Mouse (Mus musculus) spleen, embryonic (tissue): ENCODE results near the gene Cela1.

Experiments
- CTCF ChIA-PET: fragments of 350-600 bp; sonication (Branson Sonifier 250); formaldehyde crosslinking; loops from one replicate; lab custom pipeline; 2022; lab: Charles Lee

Cela1 gene

DNA sequence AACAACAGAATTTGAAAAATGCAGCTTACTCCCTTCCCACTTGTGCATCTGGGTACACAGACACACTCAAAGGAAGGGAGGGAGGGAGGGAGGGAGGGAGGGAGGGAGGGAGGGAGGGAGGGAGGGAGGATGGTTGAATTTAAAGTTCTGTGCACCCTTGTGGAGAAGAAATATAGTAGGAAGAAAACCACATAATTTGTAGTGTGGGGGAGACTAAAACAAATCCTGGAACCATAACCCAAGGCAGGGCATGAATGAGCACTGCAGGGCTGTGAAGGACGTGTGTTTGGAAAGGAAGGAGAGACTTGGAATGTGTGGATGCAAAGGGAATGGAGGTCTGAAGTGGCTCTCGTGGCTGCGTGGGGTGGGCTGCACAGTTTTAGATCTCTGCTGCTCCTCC lies 12.2 kb downstream of the Cela1 start:
- CTCF ChIA-PET, result interaction anchor here (0.6 to 0.7 kb wide), 2 partner anchors 104 to 438 kb away, joined by 3 read pairs; no protein-coding TSS in a partner anchor

DNA sequence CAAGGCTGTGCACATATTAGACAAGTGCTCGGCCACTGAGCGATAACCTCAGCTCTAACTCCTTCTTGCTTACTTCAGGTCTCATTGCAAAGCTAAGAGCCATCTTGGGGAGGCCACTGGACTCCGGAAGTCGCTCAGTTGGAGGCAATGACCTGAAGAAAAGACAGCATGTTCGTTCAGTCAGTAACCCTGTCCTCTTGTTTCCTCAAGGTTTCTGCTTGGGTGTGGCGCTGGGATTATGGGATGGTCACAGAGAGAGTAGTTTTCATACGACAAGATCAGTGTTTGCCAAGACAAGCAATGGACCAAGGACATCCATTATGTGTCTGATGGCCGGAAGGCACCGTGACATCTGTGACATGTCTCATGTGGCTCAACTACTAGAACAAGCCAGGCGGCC lies 13.2 kb downstream of the Cela1 start:
- CTCF ChIA-PET, result interaction anchor here (0.5 kb wide), 1 partner anchor 23 kb away, joined by 7 read pairs; no protein-coding TSS in a partner anchor

DNA sequence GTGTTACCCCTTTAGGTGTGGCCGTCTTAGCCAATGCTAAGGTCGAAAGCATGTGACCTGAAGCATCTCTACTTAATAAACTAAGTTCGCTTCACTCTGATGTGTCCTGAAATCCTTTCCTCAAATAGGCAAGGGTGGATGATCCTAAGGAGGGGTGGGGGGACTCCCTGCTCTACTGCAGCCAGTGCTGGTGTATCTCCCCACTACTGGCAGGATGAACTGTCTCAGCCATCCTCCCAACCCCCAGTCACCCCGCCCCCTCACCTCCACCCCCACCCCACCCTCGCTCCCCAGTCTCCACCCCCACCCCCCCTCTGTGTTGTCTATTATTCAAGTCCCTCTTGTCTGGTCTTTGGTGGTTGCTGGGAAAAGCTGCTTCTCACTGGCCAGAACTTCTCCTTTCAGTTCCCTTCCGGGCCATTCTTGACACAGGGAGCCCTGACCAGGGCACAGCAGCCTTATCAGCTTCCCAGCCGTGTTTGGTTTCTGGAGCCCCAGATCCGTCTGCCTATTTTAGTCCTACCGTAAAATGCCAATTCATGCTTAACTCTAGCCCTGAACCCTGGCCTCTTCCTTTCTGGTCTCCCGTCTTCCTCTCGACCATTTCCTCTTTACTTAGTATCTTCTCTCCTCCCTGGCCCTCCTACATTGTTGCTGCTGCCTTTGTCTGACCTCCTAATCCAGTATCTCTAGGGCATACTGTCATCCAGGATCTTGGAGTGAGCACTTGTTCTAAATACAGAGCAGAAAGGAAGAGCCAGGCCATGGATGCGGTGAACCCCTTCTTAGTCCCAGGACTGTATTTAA lies 13.9 kb downstream of the Cela1 start:
- CTCF ChIA-PET, result interaction anchor here (0.7 to 1.4 kb wide), 2 partner anchors 9 to 136 kb away, joined by 3 read pairs; no protein-coding TSS in a partner anchor

DNA sequence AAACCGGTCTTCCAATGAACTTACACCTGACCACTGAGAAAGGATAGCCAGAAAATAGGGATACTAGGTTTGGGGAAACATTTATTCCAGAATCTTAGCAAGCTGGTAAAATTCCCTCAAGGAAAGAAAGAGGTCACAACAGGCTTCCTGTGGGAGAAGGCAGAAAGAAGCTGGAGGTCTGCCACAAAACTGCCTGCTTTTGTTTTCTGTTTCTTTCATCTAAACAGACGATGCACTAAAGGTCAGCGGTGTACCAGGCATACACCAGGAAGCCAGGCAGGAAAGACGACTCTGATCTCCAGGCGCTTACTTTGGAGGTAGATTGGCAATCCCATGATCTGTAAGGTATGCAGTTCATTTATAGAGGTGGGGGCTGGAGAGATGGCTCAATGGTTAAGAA lies 16.9 kb downstream of the Cela1 start:
- CTCF ChIA-PET, result no interaction called here

GRCm38 (mm10) chr15:100670004-100670403 lies 17.7 kb downstream of the Cela1 start:
- CTCF ChIA-PET, result no interaction called here

DNA sequence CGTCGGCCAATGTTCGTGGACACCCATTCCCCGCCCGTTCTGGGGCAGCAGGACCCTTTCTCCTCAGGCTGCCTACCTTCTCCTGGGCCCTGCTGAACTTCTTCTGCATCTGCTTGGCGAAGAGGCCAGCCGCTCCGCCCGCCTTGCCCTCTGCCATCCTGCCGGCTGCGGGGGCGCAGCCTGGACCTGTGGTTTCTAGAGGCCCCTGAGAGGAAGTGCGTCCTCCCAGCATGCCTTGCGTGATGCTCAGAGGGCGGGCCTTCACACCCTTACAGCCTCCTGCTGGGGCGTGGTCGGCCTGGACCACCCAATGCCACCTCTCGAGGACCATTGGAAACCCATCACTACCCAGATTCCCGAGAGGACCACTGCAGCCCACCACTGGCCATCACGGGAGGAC lies 18.4 kb downstream of the Cela1 start, which contains the start of gene Bin2:
Bin2 (minus strand) TSS at position 217 of the 400 bp plus-strand sequence.
- CTCF ChIA-PET, result no interaction called here

GRCm38 (mm10) chr15:100667871-100668545 lies 19.7 kb downstream of the Cela1 start:
- CTCF ChIA-PET, result interaction anchor here (0.7 kb wide), 1 partner anchor 37 kb away, joined by 15 read pairs; no protein-coding TSS in a partner anchor

DNA sequence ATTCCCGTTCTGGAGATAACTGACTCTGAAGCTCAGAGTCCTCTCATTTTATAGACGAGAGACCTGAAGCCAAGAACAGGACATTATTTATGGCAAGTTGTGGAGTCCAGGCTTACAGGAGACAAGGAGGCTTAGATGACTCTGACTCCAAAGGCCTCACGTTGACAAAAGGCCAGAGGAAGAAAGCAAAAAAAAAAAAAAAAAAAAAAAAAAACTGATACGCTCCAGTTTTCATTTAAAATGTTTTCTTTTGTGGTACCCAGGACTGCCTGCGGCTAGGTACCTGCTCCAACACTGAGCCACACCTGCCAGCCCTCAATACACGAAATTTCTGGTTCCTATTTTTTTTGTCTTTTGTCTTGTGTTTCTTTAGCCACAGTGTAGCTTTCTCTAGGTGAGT lies 20.3 kb downstream of the Cela1 start:
- CTCF ChIA-PET, result no interaction called here

DNA sequence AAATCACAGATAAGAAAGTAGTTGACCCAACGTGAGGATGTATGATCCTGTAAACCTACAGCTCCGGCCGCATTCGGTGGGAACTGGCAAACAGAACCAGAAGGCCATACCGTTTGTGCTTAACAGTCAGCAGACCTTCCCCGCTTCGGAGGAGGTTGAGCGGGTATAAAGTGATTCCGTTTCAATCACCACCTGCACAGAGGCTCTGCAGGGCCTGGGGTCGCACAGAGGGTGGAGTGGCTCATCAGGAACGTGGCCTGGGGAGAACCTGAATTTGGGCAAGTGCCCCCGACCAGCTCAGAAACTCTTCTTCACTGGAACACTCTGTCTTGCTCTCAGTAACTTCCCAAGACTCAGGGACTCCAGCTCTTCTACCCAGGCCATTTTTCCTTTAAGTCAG lies 20.9 kb downstream of the Cela1 start:
- CTCF ChIA-PET, result no interaction called here

GRCm38 (mm10) chr15:100666219-100666696 lies 21.5 kb downstream of the Cela1 start:
- CTCF ChIA-PET, result no interaction called here

DNA sequence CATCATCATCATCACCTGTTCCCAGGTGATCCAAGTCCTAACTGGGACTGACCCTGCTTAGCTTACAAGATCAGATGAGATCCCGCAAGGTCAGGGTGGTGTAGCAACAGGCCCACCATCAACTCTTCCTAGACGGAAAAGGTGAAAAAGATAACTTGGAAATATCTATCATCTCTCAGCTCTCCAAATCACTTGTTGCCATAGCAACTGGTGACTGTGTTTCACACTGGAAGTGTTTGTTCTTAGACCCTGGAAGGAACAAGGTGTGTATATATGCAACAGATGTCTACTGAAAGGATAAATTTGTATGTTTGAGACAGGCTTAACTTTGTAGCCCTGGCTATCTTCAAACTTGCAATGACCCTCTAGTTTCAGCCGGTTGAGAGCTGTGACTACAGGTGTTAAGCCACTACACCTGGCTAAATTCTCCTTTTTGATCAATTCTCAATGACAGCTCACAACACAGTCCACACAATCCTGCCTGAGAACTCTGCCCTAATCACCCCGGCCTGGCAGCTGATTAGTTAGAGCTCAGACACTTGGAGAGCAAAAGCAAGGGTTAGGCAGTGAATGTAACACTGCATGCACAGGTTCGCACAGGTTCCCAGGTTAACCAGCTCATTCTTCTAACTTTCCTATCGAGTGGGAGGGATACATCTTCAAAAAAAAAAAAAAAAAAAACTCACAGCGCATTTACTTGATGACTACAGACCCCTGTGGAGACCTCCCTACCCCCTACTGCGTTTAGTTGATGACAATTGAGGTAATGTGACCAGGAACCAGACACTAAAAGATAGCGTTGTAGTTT lies 22.1 kb downstream of the Cela1 start:
- CTCF ChIA-PET, result interaction anchor here (0.6 to 0.8 kb wide), 2 partner anchors 17 to 1392 kb away, joined by 4 to 11 read pairs; no protein-coding TSS in a partner anchor

DNA sequence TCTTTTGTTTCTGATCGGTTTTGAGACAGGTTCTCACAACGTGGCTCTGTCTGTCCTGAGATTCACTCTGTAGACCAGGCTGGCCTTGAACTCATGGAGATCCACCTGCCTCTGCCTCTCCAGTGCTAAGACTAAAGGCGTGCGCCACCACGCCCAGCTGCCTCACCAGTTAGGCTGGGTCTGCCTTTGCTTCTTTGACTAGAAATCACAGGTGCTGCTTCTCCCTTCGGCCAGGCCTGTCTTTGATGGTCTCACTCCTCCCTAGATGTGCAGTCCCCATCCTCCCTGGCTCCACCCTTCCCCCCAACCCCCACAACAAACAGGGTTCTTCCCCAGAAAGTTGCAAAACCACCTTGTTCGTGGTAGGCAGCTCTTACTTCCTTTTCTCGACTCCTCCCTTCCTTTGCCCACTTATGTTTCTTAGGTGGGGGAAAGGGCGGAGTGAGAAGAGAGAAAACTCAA lies 22.9 kb downstream of the Cela1 start:
- CTCF ChIA-PET, result interaction anchor here (0.8 to 1.3 kb wide), 2 partner anchors 12 to 18 kb away, joined by 3 to 11 read pairs; no protein-coding TSS in a partner anchor

- CTCF ChIA-PET, result no interaction called here
Observed at GRCm38 (mm10) chr15:100660805-100661204, 26.9 kb downstream of the Cela1 start.

DNA sequence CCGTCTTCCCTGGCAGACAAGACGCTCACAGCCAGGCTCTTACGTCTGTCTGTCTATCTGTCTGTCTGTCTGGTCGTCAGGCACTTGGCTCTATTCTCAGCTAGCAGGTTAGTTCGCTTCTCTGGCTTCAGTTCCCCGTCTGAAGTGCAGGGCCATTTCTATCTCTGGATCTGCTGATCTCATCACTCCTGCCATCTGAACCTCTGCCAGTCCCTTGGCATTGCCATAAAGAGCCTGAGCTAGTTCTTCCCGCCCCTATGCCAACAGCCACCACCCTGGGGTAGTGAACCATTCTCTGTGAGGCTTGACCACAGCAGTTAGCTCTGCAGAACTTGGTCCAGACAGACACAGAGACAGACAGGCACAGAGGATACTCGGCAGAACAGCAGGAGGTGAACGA lies 27.4 kb downstream of the Cela1 start:
- CTCF ChIA-PET, result no interaction called here

- CTCF ChIA-PET, result interaction anchor here (0.6 kb wide), 1 partner anchor 17 kb away, joined by 3 read pairs; no protein-coding TSS in a partner anchor
Observed at GRCm38 (mm10) chr15:100655201-100655600, 32.5 kb downstream of the Cela1 start.

DNA sequence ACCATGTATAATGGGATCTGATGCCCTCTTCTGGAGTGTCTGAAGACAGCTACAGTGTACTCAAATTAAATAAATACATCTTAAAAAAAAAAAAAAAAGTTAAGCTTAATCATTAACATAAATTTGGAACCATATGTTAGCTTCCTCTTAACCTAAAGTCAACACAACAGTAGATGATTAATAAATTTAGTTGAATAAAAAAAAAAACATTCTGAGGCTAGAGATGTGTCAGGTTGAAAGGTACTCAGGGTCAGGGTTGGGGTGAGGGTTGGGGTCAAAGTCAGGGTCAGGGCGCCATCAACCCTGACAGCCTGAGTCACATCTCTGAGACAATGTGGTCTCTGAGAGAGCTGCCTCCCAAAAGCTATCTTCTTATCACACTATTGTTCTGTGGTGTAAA lies 33.5 kb downstream of the Cela1 start:
- CTCF ChIA-PET, result interaction anchor here (0.7 to 0.8 kb wide), 2 partner anchors 11 to 49 kb away, joined by 3 to 4 read pairs; no protein-coding TSS in a partner anchor

DNA sequence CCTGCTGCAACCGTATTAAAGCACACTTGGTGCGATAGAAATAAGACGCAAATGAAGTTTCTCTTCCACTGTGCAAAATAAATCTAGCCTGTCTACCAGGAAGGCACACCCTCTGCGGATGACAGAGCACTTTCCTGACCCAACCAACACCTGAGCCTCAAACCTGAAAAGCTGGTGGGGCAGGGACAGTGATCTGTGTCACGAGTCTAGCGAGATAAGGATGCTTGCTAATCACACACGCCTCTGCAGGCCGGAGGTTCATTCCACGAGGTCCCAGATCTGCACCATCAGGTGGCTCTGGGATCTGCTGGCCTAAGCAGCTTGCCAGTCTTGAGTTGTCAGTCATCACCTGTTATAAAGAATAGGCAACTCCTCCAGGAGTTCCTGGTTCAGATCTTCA lies 36.1 kb downstream of the Cela1 start:
- CTCF ChIA-PET, result interaction anchor here (0.6 to 0.7 kb wide), 2 partner anchors 9 to 1415 kb away, joined by 3 to 8 read pairs; no protein-coding TSS in a partner anchor

DNA sequence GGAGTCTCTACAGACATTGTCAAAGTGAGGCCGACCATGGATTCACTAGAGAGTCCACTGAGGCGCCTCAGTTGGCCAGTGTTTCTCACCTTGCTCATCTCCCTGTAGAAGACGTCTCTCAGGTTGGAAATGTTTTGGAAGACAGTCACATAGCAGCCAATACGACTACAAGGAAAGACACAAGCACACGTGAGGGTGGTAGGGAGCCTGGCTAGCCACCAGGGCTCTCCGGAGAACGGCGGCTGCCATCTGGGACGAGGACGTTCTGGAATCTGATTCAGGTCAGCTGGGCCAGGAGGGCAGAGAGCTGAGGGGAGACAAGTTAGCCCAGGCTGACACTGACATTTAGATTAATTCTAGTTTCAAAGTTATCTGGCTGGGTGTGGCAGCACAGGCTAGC lies 37.6 kb downstream of the Cela1 start:
- CTCF ChIA-PET, result no interaction called here

DNA sequence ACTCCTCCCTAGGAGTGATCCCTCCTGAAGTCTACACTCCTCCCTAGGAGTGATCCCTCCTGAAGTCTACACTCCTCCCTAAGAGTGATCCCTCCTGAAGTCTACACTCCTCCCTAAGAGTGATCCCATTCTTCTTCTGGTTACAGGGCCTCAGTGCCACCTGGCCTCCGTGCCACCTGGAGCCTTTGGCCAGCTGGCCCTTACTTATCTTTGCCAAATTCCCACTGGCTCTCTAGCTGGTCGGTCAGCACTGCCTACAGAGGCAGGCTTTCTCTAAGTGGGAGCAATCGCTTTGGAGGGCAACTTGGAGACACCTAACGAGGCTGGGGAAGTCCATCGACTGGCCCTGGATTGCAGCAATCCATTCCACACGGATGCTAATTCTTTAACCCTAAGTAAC lies 41.6 kb downstream of the Cela1 start:
- CTCF ChIA-PET, result interaction anchor here (0.5 kb wide), 1 partner anchor 11 kb away, joined by 3 read pairs; no protein-coding TSS in a partner anchor

DNA sequence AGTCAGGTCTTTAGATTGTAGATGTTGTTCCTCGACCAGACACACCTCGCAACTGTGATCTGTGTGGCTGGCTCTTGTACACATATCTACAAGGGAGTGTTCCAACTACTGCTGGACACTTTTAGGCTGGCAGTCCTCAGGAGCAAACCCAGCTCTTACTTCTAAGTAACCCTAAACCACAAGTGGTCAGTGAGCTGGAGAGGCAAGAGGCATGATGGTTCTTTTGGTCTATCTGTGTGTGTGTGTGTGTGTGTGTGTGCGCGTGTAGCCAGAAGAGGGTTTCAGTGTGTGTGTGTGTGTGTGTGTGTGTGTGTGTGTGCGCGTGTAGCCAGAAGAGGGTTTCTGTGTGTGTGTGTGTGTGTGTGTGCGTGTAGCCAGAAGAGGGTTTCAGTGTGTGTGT lies 45.3 kb downstream of the Cela1 start:
- CTCF ChIA-PET, result interaction anchor here (0.7 kb wide), 3 partner anchors 9 to 48 kb away, joined by 7 to 8 read pairs (median 8); no protein-coding TSS in a partner anchor
